Mouse (Mus musculus): ENCODE results near the gene Kcnma1. TPM values are rescaled to one million over a fixed set of nuclear protein-coding genes. Genes with fewer than 3 reads are reported as not detected.
A peak's percentile ranks its signal among the peaks of the same experiment; 100 is the strongest.

The Kcnma1 gene
- polyA plus RNA-seq, 1 experiment from 2014 or later, result 2.8 TPM

- DNase-seq (ENCODE audit: low read depth, low spot score) (no peak), ATAC-seq (no peak)
- in situ Hi-C loops (cut with MboI; ENCODE audit: low pct_unique_long_range_greater_than_20kb), result no loop called here
- H3K27me3 ChIP-seq, result no peaks in the 10 kb centered on the region
- no peak for TF ChIP-seq CTCF (IDR thresholded peaks at IDR 0.05)
- CTCF ChIA-PET, result no interaction called here
- POLR2A ChIA-PET, result interaction anchor here (0.6 kb wide), 1 partner anchor 1419 kb away, joined by 3 read pairs; no protein-coding TSS in a partner anchor
These were observed 635.8 kb downstream of the Kcnma1 start for GRCm38 (mm10) chr14:23378351-23379087.

GRCm38 (mm10) chr14:23372021-23372420 lies 642.3 kb downstream of the Kcnma1 start:
- CTCF ChIA-PET, result no interaction called here
- ATAC-seq, result no peak

GRCm38 (mm10) chr14:23360491-23360995 lies 653.7 kb downstream of the Kcnma1 start:
- TF ChIP-seq CTCF (IDR thresholded peaks at IDR 0.05), result no peak
- ChIA-PET CTCF (interaction anchor here (1.3 kb wide), 1 partner anchor 13 kb away, joined by 4 read pairs; no protein-coding TSS in a partner anchor), POLR2A (no interaction called here)
- ATAC-seq (no peak), DNase-seq (ENCODE audit: low read depth, low spot score) (no peak)
- in situ Hi-C loops (cut with MboI; ENCODE audit: low pct_unique_long_range_greater_than_20kb), result no loop called here
- H3K27me3 ChIP-seq, result no peaks in the 10 kb centered on the region

More at GRCm38 (mm10) chr14:23372021-23372420, 642.3 kb downstream of the Kcnma1 start:
- no peak for DNase-seq (ENCODE audit: low read depth, low spot score)
- POLR2A ChIA-PET, result no interaction called here
- TF ChIP-seq CTCF (IDR thresholded peaks at IDR 0.05), result no peak
- H3K27me3 ChIP-seq, result no peaks in the 10 kb centered on the region
- in situ Hi-C loops (cut with MboI; ENCODE audit: low pct_unique_long_range_greater_than_20kb), result no loop called here

GRCm38 (mm10) chr14:23358776-23359175 lies 655.5 kb downstream of the Kcnma1 start:
- POLR2A ChIA-PET, result no interaction called here

GRCm38 (mm10) chr14:23357529-23358278 lies 656.6 kb downstream of the Kcnma1 start:
- in situ Hi-C loops (cut with MboI; ENCODE audit: low pct_unique_long_range_greater_than_20kb), result no loop called here
- DNase-seq (ENCODE audit: low read depth, low spot score), result no peak
- POLR2A ChIA-PET, result no interaction called here
- ATAC-seq, result no peak
- no peak for TF ChIP-seq CTCF (IDR thresholded peaks at IDR 0.05)
- H3K27me3 ChIP-seq, result no peaks in the 10 kb centered on the region
- CTCF ChIA-PET, result interaction anchor here (1.3 kb wide), 1 partner anchor 10 kb away, joined by 3 read pairs; no protein-coding TSS in a partner anchor

More at GRCm38 (mm10) chr14:23358776-23359175, 655.5 kb downstream of the Kcnma1 start:
- no peaks in the 10 kb centered on the region for H3K27me3 ChIP-seq
- no peak for DNase-seq (ENCODE audit: low read depth, low spot score)
- CTCF ChIA-PET, result no interaction called here
- no peak for TF ChIP-seq CTCF (IDR thresholded peaks at IDR 0.05)
- no peak for ATAC-seq
- in situ Hi-C loops (cut with MboI; ENCODE audit: low pct_unique_long_range_greater_than_20kb), result no loop called here

GRCm38 (mm10) chr14:23326786-23327185 lies 687.5 kb downstream of the Kcnma1 start:
- ChIA-PET CTCF (no interaction called here), POLR2A (no interaction called here)
- in situ Hi-C loops (cut with MboI; ENCODE audit: low pct_unique_long_range_greater_than_20kb), result no loop called here
- no peak for DNase-seq (ENCODE audit: low read depth, low spot score)
- ATAC-seq, result no peak
- no peaks in the 10 kb centered on the region for H3K27me3 ChIP-seq
- TF ChIP-seq CTCF (IDR thresholded peaks at IDR 0.05), result no peak

- no peaks in the 10 kb centered on the region for H3K27me3 ChIP-seq
- TF ChIP-seq CTCF (IDR thresholded peaks at IDR 0.05), result no peak
- POLR2A ChIA-PET, result no interaction called here
- CTCF ChIA-PET, result no interaction called here
- ATAC-seq (no peak), DNase-seq (ENCODE audit: low read depth, low spot score) (no peak)
- in situ Hi-C loops (cut with MboI; ENCODE audit: low pct_unique_long_range_greater_than_20kb), result no loop called here
These were observed 709.0 kb downstream of the Kcnma1 start for GRCm38 (mm10) chr14:23305288-23305687.

GRCm38 (mm10) chr14:23300443-23300842 lies 713.8 kb downstream of the Kcnma1 start:
- TF ChIP-seq CTCF (IDR thresholded peaks at IDR 0.05), result no peak
- ATAC-seq (no peak), DNase-seq (ENCODE audit: low read depth, low spot score) (no peak)
- no peaks in the 10 kb centered on the region for H3K27me3 ChIP-seq
- POLR2A ChIA-PET, result no interaction called here
- CTCF ChIA-PET, result interaction anchor here (2.2 kb wide), 1 partner anchor 10 kb away, joined by 6 read pairs; no protein-coding TSS in a partner anchor
- in situ Hi-C loops (cut with MboI; ENCODE audit: low pct_unique_long_range_greater_than_20kb), result no loop called here

- ChIA-PET CTCF (interaction anchor here (1.4 kb wide), 1 partner anchor 11 kb away, joined by 6 read pairs; no protein-coding TSS in a partner anchor), POLR2A (no interaction called here)
- no peak for TF ChIP-seq CTCF (IDR thresholded peaks at IDR 0.05)
- in situ Hi-C loops (cut with MboI; ENCODE audit: low pct_unique_long_range_greater_than_20kb), result no loop called here
- DNase-seq (ENCODE audit: low read depth, low spot score) (no peak), ATAC-seq (no peak)
- no peaks in the 10 kb centered on the region for H3K27me3 ChIP-seq
These were observed 723.7 kb downstream of the Kcnma1 start for GRCm38 (mm10) chr14:23290634-23291033.

GRCm38 (mm10) chr14:23266554-23267309 lies 747.6 kb downstream of the Kcnma1 start:
- CTCF ChIA-PET, result interaction anchor here (1.4 kb wide), 1 partner anchor 24 kb away, joined by 4 read pairs; no protein-coding TSS in a partner anchor
- POLR2A ChIA-PET, result no interaction called here
- in situ Hi-C loops (cut with MboI; ENCODE audit: low pct_unique_long_range_greater_than_20kb), result no loop called here
- H3K27me3 ChIP-seq, result no peaks in the 10 kb centered on the region
- peak; percentile 47 for TF ChIP-seq CTCF (IDR thresholded peaks at IDR 0.05)
- ATAC-seq, result no peak
- DNase-seq (ENCODE audit: low read depth, low spot score), result no peak
